ENCODE assay signal across 28 mouse cellular contexts in the genomic region with DNA sequence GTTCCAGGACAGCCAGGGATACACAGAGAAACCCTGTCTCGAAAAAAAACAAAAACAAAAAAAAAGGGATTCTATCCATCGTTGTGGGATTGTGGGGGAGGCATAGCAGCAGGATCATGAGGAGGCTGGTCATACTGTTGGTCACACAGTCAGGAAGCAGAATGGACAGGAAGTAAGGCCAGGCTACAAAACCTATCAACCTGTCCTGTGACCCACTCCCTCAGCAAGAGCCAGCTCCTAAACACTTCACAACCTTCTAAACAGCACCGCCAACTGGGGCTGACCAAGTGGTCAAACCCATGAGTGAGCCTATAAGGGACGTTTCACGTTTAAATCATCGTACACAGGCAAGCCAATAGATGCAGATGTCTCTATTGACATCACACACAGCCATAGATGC.
"Had no signal": no experiment of that assay in that cellular context is flagged by ENCODE, and none has a peak within 500 bp of the region (broad histone marks: within the 10 kb centered on the region; RNA-seq: fewer than 3 reads in every experiment).

No protein-coding gene starts in this region.

- H3K36me3 ChIP-seq: heart, embryonic 12.5 days; heart, embryonic 13.5 days; heart, embryonic 15.5 days; hindbrain, embryonic 10.5 days; hindbrain, embryonic 12.5 days; hindbrain, embryonic 13.5 days; hindbrain, embryonic 15.5 days; intestine, embryonic 15.5 days; kidney, embryonic 15.5 days had no signal

- DNase-seq: heart, postnatal 10 days; heart, postnatal 14 days; heart, postnatal 36 days; heart, postnatal 4 days; kidney, adult 11 months; kidney, adult 18-20 months; kidney, adult 2 months; kidney, adult 8-10 months; kidney, adult 9 months; kidney, postnatal 14 days; kidney, postnatal 25 days; kidney, postnatal 4 days; layer of hippocampus, adult 9-11 months; layer of hippocampus, postnatal 36 days had no signal

- H3K9me3 ChIP-seq: heart, embryonic 12.5 days; heart, embryonic 13.5 days; heart, embryonic 15.5 days; hindbrain, embryonic 10.5 days; hindbrain, embryonic 12.5 days; hindbrain, embryonic 13.5 days; hindbrain, embryonic 15.5 days; intestine, embryonic 15.5 days; kidney, embryonic 15.5 days had no signal

- H3K27ac ChIP-seq: heart, embryonic 13.5 days; heart, embryonic 15.5 days; hindbrain, embryonic 10.5 days; hindbrain, embryonic 12.5 days; hindbrain, embryonic 13.5 days; hindbrain, embryonic 14.5 days; hindbrain, embryonic 15.5 days; hindbrain, postnatal 0 days; intestine, embryonic 15.5 days; kidney, embryonic 15.5 days; kidney, postnatal 0 days; layer of hippocampus, adult 2 months; left cerebral cortex, adult 2 months had no signal

- H3K4me3 ChIP-seq: heart, embryonic 12.5 days; heart, embryonic 13.5 days; heart, embryonic 15.5 days; hindbrain, embryonic 10.5 days; hindbrain, embryonic 12.5 days; hindbrain, embryonic 13.5 days; hindbrain, embryonic 15.5 days; intestine, embryonic 15.5 days; kidney, embryonic 15.5 days; layer of hippocampus, adult 2 months; left cerebral cortex, adult 2 months had no signal

- H3K27me3 ChIP-seq: heart, embryonic 12.5 days; heart, embryonic 13.5 days; heart, embryonic 15.5 days; hindbrain, embryonic 12.5 days; hindbrain, embryonic 13.5 days; hindbrain, embryonic 15.5 days; intestine, embryonic 15.5 days; kidney, embryonic 15.5 days had no signal

- H3K4me1 ChIP-seq: heart, embryonic 15.5 days; hindbrain, embryonic 10.5 days; hindbrain, embryonic 12.5 days; hindbrain, embryonic 13.5 days; hindbrain, embryonic 15.5 days; intestine, embryonic 15.5 days had no signal
